In genomic region chr5:108790385-108790784, GRCm38 (mm10) we compare ENCODE assay signal across 14 mouse cellular contexts. TPM values are rescaled to one million over a fixed set of nuclear protein-coding genes. Genes with fewer than 3 reads are reported as not detected.
A peak's percentile ranks its signal among the peaks of the same experiment; 100 is the strongest.
DNase-seq lines count a peak whose midpoint lies in the region; ATAC-seq and TF ChIP-seq lines count a peak whose summit lies in the region.
"Not testable (repeated sequence)": the region's sequence is repeated elsewhere in the genome, so short reads cannot be mapped to it uniquely, and the experiment has no call there.
"Had no signal": no experiment of that assay in that cellular context is flagged by ENCODE, and none has a peak within 500 bp of the region (broad histone marks: within the 10 kb centered on the region; RNA-seq: fewer than 3 reads in every experiment).

No protein-coding gene starts in this region.

- not testable (repeated sequence) for ATAC-seq in liver, embryonic 14.5 days (ENCODE audit: insufficient read depth)

- not testable (repeated sequence) for H3K9me3 ChIP-seq in ES-Bruce4 (replicated peaks; ENCODE audit: control insufficient read depth, insufficient read depth, low read length, poor library complexity, severe bottlenecking); liver, embryonic 14.5 days (ENCODE audit: control insufficient read depth, low read length); midbrain, embryonic 10.5 days (replicated peaks)

- DNase-seq in adrenal gland, adult 2 months, result peak; percentile 37
- peak; percentile 49 for DNase-seq in embryo, embryonic 9.5 days (ENCODE audit: extremely low spot score)
- peak; percentile 8 to 39 for DNase-seq in heart, postnatal 10 days
- DNase-seq in kidney, postnatal 10 days, result peak; percentile 26
- DNase-seq in liver, embryonic 14.5 days (ENCODE audit: low read depth in 3 of 3, low spot score in 3 of 3), result not testable (repeated sequence)
- DNase-seq in midbrain, embryonic 10.5 days (ENCODE audit: low spot score), result peak; percentile 39
- peak; percentile 4 for DNase-seq in right cerebral cortex, postnatal 14 days

- H3K27me3 ChIP-seq in ES-Bruce4 (ENCODE audit: control insufficient read depth, insufficient read depth, low read length, poor library complexity, severe bottlenecking); liver, embryonic 14.5 days (ENCODE audit: control insufficient read depth, insufficient read depth, low read length); midbrain, embryonic 10.5 days (ENCODE audit: low read depth, poor library complexity, severe bottlenecking): not testable (repeated sequence)

- H3K4me2 ChIP-seq in liver, embryonic 14.5 days (ENCODE audit: low read depth), result not testable (repeated sequence)

- not testable (repeated sequence) for H3K36me3 ChIP-seq in ES-Bruce4 (ENCODE audit: control insufficient read depth, insufficient read depth, low read length, poor library complexity, severe bottlenecking); liver, embryonic 14.5 days (replicated peaks; ENCODE audit: control insufficient read depth, insufficient read depth, low read depth); midbrain, embryonic 10.5 days

- not testable (repeated sequence) for H3K4me3 ChIP-seq in ES-Bruce4 (ENCODE audit: low read depth, low read length); liver, embryonic 14.5 days (ENCODE audit: insufficient read depth in 1 of 2, low read depth in 2 of 2, low read length in 2 of 2); midbrain, embryonic 10.5 days

- intact Hi-C loops in heart, postnatal 10 days (cut with DNase I), result not testable (repeated sequence)

- peak; percentile 17 for TF ChIP-seq CTCF in ES-Bruce4 (IDR thresholded peaks at IDR 0.05; ENCODE audit: low read depth, low read length)
- TF ChIP-seq CTCF in liver, embryonic 14.5 days (IDR thresholded peaks at IDR 0.05; ENCODE audit: low read depth), result peak; percentile 60; the same call in 1 of the 2 replicates

- TF ChIP-seq POLR2A in ES-Bruce4 (IDR thresholded peaks at IDR 0.05; ENCODE audit: insufficient read depth, low read length), result not testable (repeated sequence)

- 21% methylated on average over 1 of the region's 1 CpGs for WGBS in liver, embryonic 14.5 days (ENCODE audit: insufficient replicate concordance)
- 50% methylated on average over 1 of the region's 1 CpGs for WGBS in midbrain, embryonic 10.5 days

- H3K27ac ChIP-seq in ES-Bruce4 (ENCODE audit: insufficient read depth, low read length); liver, embryonic 14.5 days; midbrain, embryonic 10.5 days (replicated peaks): not testable (repeated sequence)

- not testable (repeated sequence) for TF ChIP-seq EP300 in ES-Bruce4 (IDR thresholded peaks at IDR 0.05; ENCODE audit: insufficient read depth, low read depth, low read length); liver, embryonic 14.5 days (IDR thresholded peaks at IDR 0.05; ENCODE audit: low read depth)

- H3K9ac ChIP-seq in ES-Bruce4 (ENCODE audit: low read depth, poor library complexity, severe bottlenecking); liver, embryonic 14.5 days (replicated peaks): not testable (repeated sequence)

- not testable (repeated sequence) for H3K4me1 ChIP-seq in ES-Bruce4 (ENCODE audit: control insufficient read depth, insufficient read depth, low read length); liver, embryonic 14.5 days (replicated peaks; ENCODE audit: control insufficient read depth in 2 of 2, insufficient read depth in 2 of 2, low read length in 1 of 2); midbrain, embryonic 10.5 days

RNA-seq across cellular contexts. Expression of gene Tmed11, which starts 4.8 kb away (rescaled TPM):
- not detected in 2 replicates for polyA plus RNA-seq in ES-Bruce4 (2011; ENCODE audit: insufficient read depth, insufficient read length, low read depth, missing spikeins)
- total RNA-seq in adrenal gland, adult 2 months (2021), result not detected
- polyA plus RNA-seq in adrenal gland, adult 2 months (2012; rRNA removed), result not detected in 2 replicates
- not detected for total RNA-seq in heart, postnatal 10 days (2021)
- not detected in 2 replicates for polyA plus RNA-seq in liver, embryonic 14.5 days (2012; rRNA removed)
- not detected in 2 replicates for polyA plus RNA-seq in liver, embryonic 14.5 days (2014; fragmentation: Nextera tagmentation; extraction: Ambion mirVana)
- not detected in 2 replicates for polyA plus RNA-seq in midbrain, embryonic 10.5 days (2016; fragmentation: Nextera tagmentation; extraction: Ambion mirVana)
- total RNA-seq: heart, adult 8-10 months; layer of hippocampus, postnatal 36 days had no signal
- polyA plus RNA-seq: erythroblast, embryonic 14.5 days; hindbrain, embryonic 12.5 days; kidney, embryonic 14.5 days; limb, embryonic 15.5 days had no signal

RNA-seq across cellular contexts. Expression of gene Rnf212, which starts 15.6 kb away (rescaled TPM):
- polyA plus RNA-seq in ES-Bruce4 (2011; ENCODE audit: insufficient read depth, insufficient read length, low read depth, missing spikeins), result not detected in 2 replicates
- total RNA-seq in adrenal gland, adult 2 months (2021), result not detected
- polyA plus RNA-seq in adrenal gland, adult 2 months (2012; rRNA removed), result not detected in 2 replicates
- not detected for total RNA-seq in heart, postnatal 10 days (2021)
- 3.2 and 4.6 TPM in 2 replicates for polyA plus RNA-seq in liver, embryonic 14.5 days (2012; rRNA removed)
- polyA plus RNA-seq in liver, embryonic 14.5 days (2014; fragmentation: Nextera tagmentation; extraction: Ambion mirVana), result 3.3 and 4.9 TPM in 2 replicates
- polyA plus RNA-seq in midbrain, embryonic 10.5 days (2016; fragmentation: Nextera tagmentation; extraction: Ambion mirVana), result 0.17 TPM in 1 of 2 replicates, not detected in the other
- total RNA-seq: heart, adult 8-10 months; layer of hippocampus, postnatal 36 days had no signal
- polyA plus RNA-seq: kidney, embryonic 14.5 days; limb, embryonic 15.5 days had no signal

RNA-seq across cellular contexts. Expression of gene Vmn2r8, which starts 18.3 kb away (rescaled TPM):
- polyA plus RNA-seq in ES-Bruce4 (2011; ENCODE audit: insufficient read depth, insufficient read length, low read depth, missing spikeins), result not detected in 2 replicates
- total RNA-seq in adrenal gland, adult 2 months (2021), result not detected
- polyA plus RNA-seq in adrenal gland, adult 2 months (2012; rRNA removed), result not detected in 2 replicates
- total RNA-seq in heart, postnatal 10 days (2021), result not detected
- not detected in 2 replicates for polyA plus RNA-seq in liver, embryonic 14.5 days (2012; rRNA removed)
- not detected in 2 replicates for polyA plus RNA-seq in liver, embryonic 14.5 days (2014; fragmentation: Nextera tagmentation; extraction: Ambion mirVana)
- not detected in 2 replicates for polyA plus RNA-seq in midbrain, embryonic 10.5 days (2016; fragmentation: Nextera tagmentation; extraction: Ambion mirVana)
- total RNA-seq: heart, adult 8-10 months; layer of hippocampus, postnatal 36 days had no signal
- polyA plus RNA-seq: erythroblast, embryonic 14.5 days; hindbrain, embryonic 12.5 days; kidney, embryonic 14.5 days; limb, embryonic 15.5 days had no signal
